Mouse (Mus musculus): ENCODE measurements at regions not wholly inside any gene's neighbourhood (a gene's known extent, or its start where the extent isn't known, plus 50 kb on each side); places are given as distances from the start of the nearest gene placed in this dataset.
"Not testable (repeated sequence)": the region's sequence is repeated elsewhere in the genome, so short reads cannot be mapped to it uniquely, and the experiment has no call there.

DNA sequence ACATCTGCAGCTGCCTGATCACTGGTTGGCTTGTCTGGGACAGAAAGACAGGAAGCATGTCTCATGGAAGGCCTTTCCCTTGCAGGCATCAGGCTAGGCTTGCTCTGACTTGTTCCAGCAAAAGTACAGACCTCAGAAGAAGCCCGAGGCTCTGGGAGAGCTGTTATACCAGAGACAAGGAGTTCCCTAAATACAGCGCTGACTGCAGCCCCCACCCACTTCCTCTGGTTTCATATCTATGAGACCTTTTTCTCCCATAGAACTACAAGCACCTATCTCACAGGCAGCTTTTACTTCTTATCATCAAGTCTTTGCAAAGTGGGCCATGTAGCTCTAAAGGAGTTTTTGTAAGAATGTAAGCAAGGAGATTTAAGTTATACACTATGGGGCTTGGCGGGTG lies 312.2 kb upstream of the Vmn1r3 start:
- not testable (repeated sequence) for H3K9ac ChIP-seq; DNase-seq (ENCODE audit: low spot score); H3K27ac ChIP-seq; H3K9me3 ChIP-seq (ENCODE audit: control insufficient read depth, low read length); H3K4me1 ChIP-seq (replicated peaks; ENCODE audit: control insufficient read depth, insufficient read depth, low read length); H3K27me3 ChIP-seq (ENCODE audit: control insufficient read depth, insufficient read depth, low read length); H3K36me3 ChIP-seq (replicated peaks; ENCODE audit: control insufficient read depth, insufficient read depth); ATAC-seq (ENCODE audit: low FRiP score); H3K4me2 ChIP-seq (replicated peaks); H3K4me3 ChIP-seq (replicated peaks; ENCODE audit: low read length)
- WGBS, result no CpG with 5 or more reads among the region's 3 CpGs

DNA sequence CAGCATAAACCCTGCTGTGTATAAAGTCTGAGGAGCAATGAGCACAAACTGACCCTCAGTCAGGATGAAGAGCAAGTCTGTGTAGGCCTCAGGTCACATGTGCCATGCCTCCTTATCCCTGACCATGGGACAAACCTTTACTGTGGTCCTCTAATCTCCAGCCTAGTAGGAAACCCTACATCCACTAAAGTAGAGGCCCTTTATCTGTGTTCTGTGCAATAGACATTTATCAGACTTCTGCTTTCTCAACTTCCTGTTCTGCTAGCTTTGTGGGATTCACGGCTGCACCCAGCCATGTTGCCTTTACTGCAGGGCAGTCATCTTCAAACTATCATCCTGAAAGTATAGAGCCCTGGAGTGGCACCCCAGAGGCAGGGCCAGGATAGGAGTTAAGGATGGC lies 310.8 kb upstream of the Vmn1r3 start:
- not testable (repeated sequence) for H3K9ac ChIP-seq; H3K4me2 ChIP-seq (replicated peaks); H3K27ac ChIP-seq; H3K4me1 ChIP-seq (replicated peaks; ENCODE audit: control insufficient read depth, insufficient read depth, low read length); H3K4me3 ChIP-seq (replicated peaks; ENCODE audit: low read length); ATAC-seq (ENCODE audit: low FRiP score); H3K27me3 ChIP-seq (ENCODE audit: control insufficient read depth, insufficient read depth, low read length); H3K9me3 ChIP-seq (ENCODE audit: control insufficient read depth, low read length); DNase-seq (ENCODE audit: low spot score); H3K36me3 ChIP-seq (replicated peaks; ENCODE audit: control insufficient read depth, insufficient read depth)
- 86% methylated on average over 1 of the region's 1 CpGs for WGBS

GRCm38 (mm10) chr4:3494123-3494681 lies 309.0 kb upstream of the Vmn1r3 start:
- not testable (repeated sequence) for DNase-seq (ENCODE audit: low spot score); H3K4me1 ChIP-seq (replicated peaks; ENCODE audit: control insufficient read depth, insufficient read depth, low read length); H3K9me3 ChIP-seq (ENCODE audit: control insufficient read depth, low read length); H3K36me3 ChIP-seq (replicated peaks; ENCODE audit: control insufficient read depth, insufficient read depth); ATAC-seq (ENCODE audit: low FRiP score); H3K9ac ChIP-seq; H3K4me3 ChIP-seq (replicated peaks; ENCODE audit: low read length); H3K4me2 ChIP-seq (replicated peaks); H3K27me3 ChIP-seq (ENCODE audit: control insufficient read depth, insufficient read depth, low read length); H3K27ac ChIP-seq
- no CpG with 5 or more reads among the region's 5 CpGs for WGBS

- not testable (repeated sequence) for H3K9me3 ChIP-seq (ENCODE audit: control insufficient read depth, low read length); H3K27me3 ChIP-seq (ENCODE audit: control insufficient read depth, insufficient read depth, low read length); H3K27ac ChIP-seq; ATAC-seq (ENCODE audit: low FRiP score); H3K4me2 ChIP-seq (replicated peaks); DNase-seq (ENCODE audit: low spot score); H3K36me3 ChIP-seq (replicated peaks; ENCODE audit: control insufficient read depth, insufficient read depth); H3K4me1 ChIP-seq (replicated peaks; ENCODE audit: control insufficient read depth, insufficient read depth, low read length); H3K4me3 ChIP-seq (replicated peaks; ENCODE audit: low read length); H3K9ac ChIP-seq
- no CpG with 5 or more reads among the region's 5 CpGs for WGBS
These were observed 305.7 kb upstream of the Vmn1r3 start for GRCm38 (mm10) chr4:3490901-3491300.

- WGBS, result 90% methylated on average over 2 of the region's 2 CpGs
- Histone ChIP-seq H3K4me3 (replicated peaks; ENCODE audit: low read length) (no peak overlapping the region), H3K9ac (no peak overlapping the region), H3K36me3 (replicated peaks; ENCODE audit: control insufficient read depth, insufficient read depth) (no peaks in the 10 kb centered on the region), H3K27me3 (ENCODE audit: control insufficient read depth, insufficient read depth, low read length) (no peaks in the 10 kb centered on the region), H3K9me3 (ENCODE audit: control insufficient read depth, low read length) (0 out of 2 replicates have a peak, but pooled peaks cover 5% of the 10 kb centered on the region), H3K27ac (no peak overlapping the region), H3K4me1 (replicated peaks; ENCODE audit: control insufficient read depth, insufficient read depth, low read length) (no peaks in the 10 kb centered on the region), H3K4me2 (replicated peaks) (no peak overlapping the region)
- DNase-seq (ENCODE audit: low spot score) (no peak), ATAC-seq (ENCODE audit: low FRiP score) (no peak)
These were observed 296.9 kb upstream of the Vmn1r3 start for GRCm38 (mm10) chr4:3482092-3482491.

DNA sequence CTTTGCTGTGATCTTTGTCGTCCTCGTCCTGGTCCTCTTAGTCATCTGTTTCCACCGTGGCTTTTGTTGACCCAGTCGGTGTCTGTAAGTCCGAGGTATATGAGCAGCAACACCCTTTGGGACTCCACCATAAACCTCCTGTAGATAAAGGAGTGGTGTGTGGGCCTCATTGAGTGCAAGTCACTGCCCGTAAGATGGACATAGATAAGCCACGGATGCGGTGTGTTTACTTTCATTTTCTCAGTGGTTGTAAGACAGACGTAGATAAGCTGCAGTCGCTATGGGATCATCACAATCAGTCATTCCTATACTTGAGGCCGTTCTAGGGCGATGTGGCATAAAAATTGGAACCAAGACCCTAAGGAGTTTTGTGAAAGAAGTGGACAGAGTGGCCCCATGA lies 271.6 kb upstream of the Vmn1r3 start:
- no peak for DNase-seq (ENCODE audit: low spot score)
- Histone ChIP-seq H3K27ac (no peak overlapping the region), H3K9ac (no peak overlapping the region), H3K36me3 (replicated peaks; ENCODE audit: control insufficient read depth, insufficient read depth) (no peaks in the 10 kb centered on the region), H3K4me1 (replicated peaks; ENCODE audit: control insufficient read depth, insufficient read depth, low read length) (no peaks in the 10 kb centered on the region), H3K9me3 (ENCODE audit: control insufficient read depth, low read length) (peaks cover 16% of the 10 kb centered on the region), H3K4me3 (replicated peaks; ENCODE audit: low read length) (no peak overlapping the region), H3K27me3 (ENCODE audit: control insufficient read depth, insufficient read depth, low read length) (no peaks in the 10 kb centered on the region), H3K4me2 (replicated peaks) (no peak overlapping the region)
- 94% methylated on average over 12 of the region's 12 CpGs for WGBS
- ATAC-seq (ENCODE audit: low FRiP score), result no peak

- not testable (repeated sequence) for H3K36me3 ChIP-seq (replicated peaks; ENCODE audit: control insufficient read depth, insufficient read depth); ATAC-seq (ENCODE audit: low FRiP score); H3K4me3 ChIP-seq (replicated peaks; ENCODE audit: low read length); H3K27ac ChIP-seq; DNase-seq (ENCODE audit: low spot score); H3K27me3 ChIP-seq (ENCODE audit: control insufficient read depth, insufficient read depth, low read length); H3K9ac ChIP-seq; H3K4me1 ChIP-seq (replicated peaks; ENCODE audit: control insufficient read depth, insufficient read depth, low read length); H3K4me2 ChIP-seq (replicated peaks)
- peaks cover 16% of the 10 kb centered on the region for H3K9me3 ChIP-seq (ENCODE audit: control insufficient read depth, low read length)
- WGBS, result 84% methylated on average over 2 of the region's 2 CpGs
These were observed 252.2 kb upstream of the Vmn1r3 start for GRCm38 (mm10) chr4:3437380-3437779.

DNA sequence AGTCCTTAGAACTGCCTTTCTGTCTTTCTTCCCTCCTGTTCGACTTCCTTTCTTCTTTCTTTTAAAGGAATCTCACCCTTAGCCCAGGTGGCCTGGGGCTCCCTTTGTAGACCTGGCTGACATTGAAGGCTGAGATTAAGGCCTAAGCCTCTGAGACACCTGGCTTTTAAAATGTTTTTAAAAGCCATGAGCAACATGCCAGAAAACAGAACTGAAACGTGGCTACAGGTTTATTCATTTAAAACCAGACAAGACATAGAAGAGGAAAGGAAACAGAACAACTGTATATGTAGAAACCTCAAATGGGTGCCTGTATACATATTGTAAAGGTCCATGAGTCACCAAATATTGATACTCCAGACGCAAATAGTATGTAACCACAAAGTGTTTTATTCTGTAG lies 242.8 kb upstream of the Vmn1r3 start:
- Histone ChIP-seq H3K9ac (no peak overlapping the region), H3K36me3 (replicated peaks; ENCODE audit: control insufficient read depth, insufficient read depth) (no peaks in the 10 kb centered on the region), H3K27ac (no peak overlapping the region), H3K4me3 (replicated peaks; ENCODE audit: low read length) (no peak overlapping the region), H3K27me3 (ENCODE audit: control insufficient read depth, insufficient read depth, low read length) (no peaks in the 10 kb centered on the region), H3K4me1 (replicated peaks; ENCODE audit: control insufficient read depth, insufficient read depth, low read length) (no peaks in the 10 kb centered on the region), H3K4me2 (replicated peaks) (no peak overlapping the region), H3K9me3 (ENCODE audit: control insufficient read depth, low read length) (no peaks in the 10 kb centered on the region)
- WGBS, result 59% methylated on average over 3 of the region's 3 CpGs
- DNase-seq (ENCODE audit: low spot score) (no peak), ATAC-seq (ENCODE audit: low FRiP score) (no peak)

DNA sequence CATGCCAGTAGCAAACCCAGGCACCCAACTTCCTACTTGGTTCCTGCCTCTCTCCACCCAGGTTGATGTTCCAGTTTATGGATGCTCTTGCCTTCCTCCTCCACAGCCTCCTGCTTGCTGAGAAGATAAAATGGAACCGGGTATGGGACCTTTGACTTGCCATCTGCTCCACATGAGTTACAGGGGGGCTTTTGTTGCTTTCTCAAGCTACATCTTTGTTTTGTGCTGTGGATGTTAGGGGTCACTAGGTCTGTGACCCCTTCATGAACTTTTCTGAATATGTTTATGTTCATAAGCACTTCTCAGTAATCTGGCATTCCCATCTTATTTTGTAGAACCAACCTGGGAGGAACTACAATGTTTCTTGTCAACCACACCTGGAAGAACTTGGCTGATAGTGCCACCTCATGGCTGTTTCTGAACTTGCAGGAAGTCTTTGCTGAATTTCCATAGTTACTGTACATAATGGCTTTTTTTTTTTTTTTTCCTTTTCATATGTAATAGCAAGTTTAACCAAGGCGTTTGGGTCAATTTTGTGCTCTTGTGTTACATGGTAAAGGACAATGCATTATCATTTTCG lies 234.9 kb upstream of the Vmn1r3 start:
- Histone ChIP-seq H3K27ac (no peak overlapping the region), H3K36me3 (replicated peaks; ENCODE audit: control insufficient read depth, insufficient read depth) (no peaks in the 10 kb centered on the region), H3K9ac (no peak overlapping the region), H3K9me3 (ENCODE audit: control insufficient read depth, low read length) (no peaks in the 10 kb centered on the region), H3K4me2 (replicated peaks) (no peak overlapping the region), H3K4me3 (replicated peaks; ENCODE audit: low read length) (no peak overlapping the region), H3K4me1 (replicated peaks; ENCODE audit: control insufficient read depth, insufficient read depth, low read length) (no peaks in the 10 kb centered on the region), H3K27me3 (ENCODE audit: control insufficient read depth, insufficient read depth, low read length) (no peaks in the 10 kb centered on the region)
- ATAC-seq (ENCODE audit: low FRiP score), result no peak
- WGBS, result 41% methylated on average over 3 of the region's 3 CpGs
- peak; percentile 26 for DNase-seq (ENCODE audit: low spot score)

DNA sequence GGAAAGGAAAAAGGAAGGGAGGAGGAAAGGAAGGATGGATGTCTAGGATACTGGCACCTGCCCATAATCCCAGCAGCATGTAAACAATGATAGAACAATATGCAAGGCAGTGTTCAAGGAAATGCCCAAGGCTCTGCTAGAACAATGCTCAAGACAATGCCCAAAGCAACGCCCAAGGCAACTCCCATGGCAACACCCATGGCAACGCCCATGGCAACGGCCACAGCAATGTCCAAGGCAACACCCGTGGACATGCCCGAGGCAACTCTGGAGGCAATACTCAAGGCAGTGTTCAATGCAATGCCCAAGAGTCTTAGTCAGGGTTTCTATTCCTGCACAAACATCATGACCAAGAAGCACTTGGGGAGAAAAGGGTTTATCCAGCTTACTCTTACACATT lies 231.5 kb upstream of the Vmn1r3 start:
- DNase-seq (ENCODE audit: low spot score), result no peak
- ATAC-seq (ENCODE audit: low FRiP score), result no peak
- H3K4me3 ChIP-seq (replicated peaks; ENCODE audit: low read length), result no peak overlapping the region
- no peaks in the 10 kb centered on the region for H3K27me3 ChIP-seq (ENCODE audit: control insufficient read depth, insufficient read depth, low read length)
- H3K4me1 ChIP-seq (replicated peaks; ENCODE audit: control insufficient read depth, insufficient read depth, low read length), result no peaks in the 10 kb centered on the region
- no peak overlapping the region for H3K9ac ChIP-seq
- H3K4me2 ChIP-seq (replicated peaks), result no peak overlapping the region
- no peak overlapping the region for H3K27ac ChIP-seq
- H3K36me3 ChIP-seq (replicated peaks; ENCODE audit: control insufficient read depth, insufficient read depth), result no peaks in the 10 kb centered on the region
- 85% methylated on average over 5 of the region's 5 CpGs for WGBS
- no peaks in the 10 kb centered on the region for H3K9me3 ChIP-seq (ENCODE audit: control insufficient read depth, low read length)
